Mouse (Mus musculus) midbrain, postnatal 0 days (tissue): ENCODE data around the gene Polr1e. TPM values are rescaled to one million over a fixed set of nuclear protein-coding genes. Genes with fewer than 3 reads are reported as not detected.
A peak's percentile ranks its signal among the peaks of the same experiment; 100 is the strongest.

Experiments used
- ATAC-seq: fragments of 200-750 bp; cut with Nextera tagmentation; 2 replicates; pipeline ENCODE4 v1.8.0; 2017; ENCODE audit warnings: moderate number of reproducible peaks, mild to moderate bottlenecking, moderate TSS enrichment, moderate library complexity; ENCODE audit not compliant: low FRiP score
- DNase-seq: peaks from one replicate; pipeline ENCODE4 v3.0.0-alpha.2; 2015; ENCODE audit warnings: low spot score
- H3K27ac ChIP-seq: fragments of 300-500 bp; sonication (generic); 2 replicates; pipeline ENCODE4 v1.5.1; 2014; ENCODE audit warnings: low read depth, mild to moderate bottlenecking, low read length, mixed read lengths
- H3K27me3 ChIP-seq: fragments of 300-500 bp; sonication (generic); 2 replicates; pipeline ENCODE4 v1.6.1; 2014; ENCODE audit warnings: low read length, control low read depth, mixed read lengths; ENCODE audit not compliant: insufficient read depth
- H3K36me3 ChIP-seq: fragments of 300-500 bp; sonication (generic); 2 replicates; pipeline ENCODE4 v1.6.1; 2014; ENCODE audit warnings: low read length, control low read depth, mixed read lengths; ENCODE audit not compliant: insufficient read depth
- H3K4me1 ChIP-seq: fragments of 300-500 bp; sonication (generic); 2 replicates; pipeline ENCODE4 v1.6.1; 2014; ENCODE audit warnings: mild to moderate bottlenecking, control low read depth, antibody characterized with exemption, low read length, mixed read lengths; ENCODE audit not compliant: insufficient read depth
- H3K4me2 ChIP-seq: fragments of 300-500 bp; sonication (generic); 2 replicates; pipeline ENCODE4 v1.6.1; 2014; ENCODE audit warnings: low read depth, mild to moderate bottlenecking, low read length, mixed read lengths; ENCODE audit not compliant: poor library complexity, severe bottlenecking
- H3K4me3 ChIP-seq: fragments of 300-500 bp; sonication (generic); 2 replicates; pipeline ENCODE4 v1.5.1; 2014; ENCODE audit warnings: low read depth, mild to moderate bottlenecking, low read length, moderate library complexity
- H3K9ac ChIP-seq: fragments of 300-500 bp; sonication (generic); replicated peaks from 2 replicates; pipeline ENCODE4 v1.6.1; 2014; ENCODE audit warnings: mild to moderate bottlenecking, low read length, moderate library complexity, mixed read lengths; ENCODE audit not compliant: poor library complexity, severe bottlenecking
- H3K9me3 ChIP-seq: fragments of 300-500 bp; sonication (generic); 2 replicates; pipeline ENCODE4 v1.6.1; 2016; ENCODE audit warnings: low read length, control low read depth
- CTCF ChIP-seq: IDR thresholded peaks from 2 replicates; pipeline ENCODE4 v1.5.1; 2016; ENCODE audit warnings: antibody characterized with exemption, mild to moderate bottlenecking
- WGBS: fragments of 180-500 bp; shearing (Covaris S2); extraction: QIAGEN DNeasy Blood & Tissue Kit; methylation state at CpG from one replicate; pipeline ENCODE4 v1.1.7; 2014; 5-methylcytosine and 5-hydroxymethylcytosine counted together
- polyA plus RNA-seq: library from polyadenylated mRNA; unstranded; fragments of >200 nt; fragmentation: Nextera tagmentation; extraction: Ambion mirVana; gene quantifications from 2 replicates; pipeline ENCODE4 v1.2.1, GENCODE M21; 2015
- total RNA-seq: library from RNA; depleted of rRNA; stranded (reverse); fragments of >200 nt; gene quantifications from 2 replicates; pipeline ENCODE4 v1.2.3, GENCODE M21; 2014

Polr1e gene
- total and polyA plus RNA-seq, 2 experiments from 2014 or later = 12.0 to 21.0 TPM

- no peak overlapping the region for H3K9ac ChIP-seq
- no peak overlapping the region for H3K27ac ChIP-seq
- DNase-seq (no peak), ATAC-seq (no peak)
- TF ChIP-seq CTCF = no peak
- no peaks in the 10 kb centered on the region for H3K36me3 ChIP-seq
- no peaks in the 10 kb centered on the region for H3K4me1 ChIP-seq
- H3K27me3 ChIP-seq = no peaks in the 10 kb centered on the region
- no peak overlapping the region for H3K4me3 ChIP-seq
- no peaks in the 10 kb centered on the region for H3K9me3 ChIP-seq
- no peak overlapping the region for H3K4me2 ChIP-seq
- WGBS = 77% methylated on average over 6 of the region's 6 CpGs
Observed at GRCm38 (mm10) chr4:44976026-44976615, 42.3 kb upstream of the Polr1e start.

- H3K9ac ChIP-seq = no peak overlapping the region
- H3K36me3 ChIP-seq = no peaks in the 10 kb centered on the region
- H3K4me3 ChIP-seq = no peak overlapping the region
- TF ChIP-seq CTCF = no peak
- ATAC-seq (no peak), DNase-seq (no peak)
- no peaks in the 10 kb centered on the region for H3K9me3 ChIP-seq
- no peak overlapping the region for H3K4me2 ChIP-seq
- H3K4me1 ChIP-seq = no peaks in the 10 kb centered on the region
- H3K27ac ChIP-seq = no peak overlapping the region
- no peaks in the 10 kb centered on the region for H3K27me3 ChIP-seq
- WGBS = 86% methylated on average over 10 of the region's 10 CpGs
Observed at GRCm38 (mm10) chr4:44976921-44977710, 41.3 kb upstream of the Polr1e start.

GRCm38 (mm10) chr4:44978175-44978574 is 40.2 kb upstream of the Polr1e start:
- no peaks in the 10 kb centered on the region for H3K4me1 ChIP-seq
- no peaks in the 10 kb centered on the region for H3K27me3 ChIP-seq
- no peaks in the 10 kb centered on the region for H3K36me3 ChIP-seq
- no peak overlapping the region for H3K4me3 ChIP-seq
- no peak for TF ChIP-seq CTCF
- H3K9me3 ChIP-seq = no peaks in the 10 kb centered on the region
- ATAC-seq = no peak
- 86% methylated on average over 5 of the region's 5 CpGs for WGBS
- H3K4me2 ChIP-seq = no peak overlapping the region
- H3K9ac ChIP-seq = no peak overlapping the region
- DNase-seq = no peak
- H3K27ac ChIP-seq = no peak overlapping the region

GRCm38 (mm10) chr4:44979794-44980338 is 38.5 kb upstream of the Polr1e start:
- H3K9me3 ChIP-seq = no peaks in the 10 kb centered on the region
- 80% methylated on average over 7 of the region's 7 CpGs for WGBS
- no peak overlapping the region for H3K4me2 ChIP-seq
- no peak for ATAC-seq
- DNase-seq = no peak
- no peaks in the 10 kb centered on the region for H3K4me1 ChIP-seq
- H3K4me3 ChIP-seq = no peak overlapping the region
- no peak overlapping the region for H3K27ac ChIP-seq
- no peak overlapping the region for H3K9ac ChIP-seq
- TF ChIP-seq CTCF = no peak
- 0 out of 2 replicates have a peak, but pooled peaks cover 2% of the 10 kb centered on the region for H3K36me3 ChIP-seq
- H3K27me3 ChIP-seq = no peaks in the 10 kb centered on the region

- Histone ChIP-seq H3K4me3 (peak within 1 kb of the TSS; percentile 52), H3K27me3 (no peaks in the 10 kb centered on the region), H3K4me2 (peak within 1 kb of the TSS; percentile 89), H3K27ac (0 out of 2 replicates have a peak within 1 kb of the TSS, but pooled peaks have one; percentile 47), H3K9ac (peak within 1 kb of the TSS; percentile 62), H3K4me1 (no peaks in the 10 kb centered on the region), H3K36me3 (0 out of 2 replicates have a peak, but pooled peaks cover 2% of the 10 kb centered on the region), H3K9me3 (no peaks in the 10 kb centered on the region)
- peak; percentile 43 for TF ChIP-seq CTCF
- 2% methylated on average over 40 of the region's 40 CpGs for WGBS
- DNase-seq (peak; percentile 64), ATAC-seq (peak; percentile 82)
Observed at GRCm38 (mm10) chr4:44981280-44981973, 37.0 kb upstream of the Polr1e start, which contains the start of gene Grhpr. Grhpr (plus strand) TSS chr4:44981395.
